Mouse (Mus musculus) Patski (cell line): ENCODE data around the gene Gm5136. TPM values are rescaled to one million over a fixed set of nuclear protein-coding genes. Genes with fewer than 3 reads are reported as not detected.

Experiments used
- ATAC-seq: fragments of 100-300 bp; one replicate; pipeline ENCODE4 v1.8.0; 2021
- CTCF ChIA-PET: fragments of 350-600 bp; sonication (Branson Sonifier 250); formaldehyde crosslinking; loops from one replicate; lab custom pipeline; 2022; ENCODE audit warnings: inconsistent platforms; lab: Charles Lee
- POLR2A ChIA-PET: fragments of 350-600 bp; sonication (Branson Sonifier 250); formaldehyde crosslinking; loops from one replicate; lab custom pipeline; 2022; ENCODE audit warnings: antibody characterized with exemption, inconsistent platforms; lab: Charles Lee
- DNase-seq: peaks from one replicate; pipeline ENCODE4 v3.0.0-alpha.2; 2011; ENCODE audit warnings: low read depth, low spot score
- H3K27me3 ChIP-seq: fragments of 371-371 bp; one replicate; pipeline ENCODE4 v1.5.1; 2021
- CTCF ChIP-seq: fragments of 100-300 bp; IDR thresholded peaks from one replicate; pipeline ENCODE4 v1.5.1; 2021
- in situ Hi-C: fragments of 300-500 bp; cut with MboI; formaldehyde crosslinking; loops from 3 replicates; pipeline ENCODE4 v1.11.1; 2018; ENCODE audit warnings: low pct_unique_long_range_greater_than_20kb, mixed read lengths
- polyA plus RNA-seq: library from polyadenylated mRNA; unstranded; gene quantifications from one replicate; pipeline ENCODE4 v1.2.3, GENCODE M21; 2021

Gene Gm5136
- polyA plus RNA-seq, 1 experiment from 2014 or later: not detected

- H3K27me3 ChIP-seq: no peaks in the 10 kb centered on the region
- in situ Hi-C loops: no loop called here
- CTCF ChIA-PET: interaction anchor here (1.0 kb wide), 1 partner anchor 10 kb away, joined by 3 read pairs; no protein-coding TSS in a partner anchor
- DNase-seq (no peak), ATAC-seq (no peak)
- TF ChIP-seq CTCF: no peak
- POLR2A ChIA-PET: no interaction called here
Observed at GRCm38 (mm10) chr10:108649174-108649573, 50.8 kb downstream of the Gm5136 start.
